Mouse (Mus musculus): ENCODE data around the gene Slc25a26. TPM values are rescaled to one million over a fixed set of nuclear protein-coding genes. Genes with fewer than 3 reads are reported as not detected.

Slc25a26 gene
- total RNA-seq, 2 experiments from 2014 or later = 17.1 to 19.3 TPM

- DNase-seq (ENCODE audit: extremely low spot score in 1 of 2, low spot score in 2 of 2) = no peak
- Histone ChIP-seq H3K27ac (peak overlapping the region; percentile 54; the same call in 1 of the 2 replicates), H3K4me3 (no peak overlapping the region)
- no peak for TF ChIP-seq CTCF (IDR thresholded peaks at IDR 0.05)
- intact Hi-C loops (cut with DNase I) = loop anchor here (5.0 kb wide), 1 partner anchor 50 kb away; no protein-coding TSS in a partner anchor
These were observed 146.8 kb downstream of the Slc25a26 start for GRCm38 (mm10) chr6:94646902-94647301.

- peak overlapping the region; percentile 54 for H3K27ac ChIP-seq
- no peak for TF ChIP-seq CTCF (IDR thresholded peaks at IDR 0.05)
- intact Hi-C loops (cut with DNase I) = loop anchor here (5.0 kb wide), 1 partner anchor 49 kb away; no protein-coding TSS in a partner anchor
- H3K4me3 ChIP-seq = no peak overlapping the region
- peak; percentile 29 to 62 for DNase-seq (ENCODE audit: extremely low spot score in 1 of 2, low spot score in 2 of 2)
These were observed 147.7 kb downstream of the Slc25a26 start for GRCm38 (mm10) chr6:94647574-94648430.

- intact Hi-C loops (cut with DNase I) = loop anchor here (5.0 kb wide), 1 partner anchor 49 kb away; no protein-coding TSS in a partner anchor
- no peak for TF ChIP-seq CTCF (IDR thresholded peaks at IDR 0.05)
These were observed 148.4 kb downstream of the Slc25a26 start for GRCm38 (mm10) chr6:94648496-94648895.

GRCm38 (mm10) chr6:94649637-94650036 is 149.5 kb downstream of the Slc25a26 start:
- no peak overlapping the region for H3K4me3 ChIP-seq
- no peak for TF ChIP-seq CTCF (IDR thresholded peaks at IDR 0.05)
- H3K27ac ChIP-seq = no peak overlapping the region
- DNase-seq (ENCODE audit: extremely low spot score in 1 of 2, low spot score in 2 of 2) = no peak
- intact Hi-C loops (cut with DNase I) = loop anchor here (5.0 kb wide), 1 partner anchor 48 kb away; no protein-coding TSS in a partner anchor

More at GRCm38 (mm10) chr6:94648496-94648895, 148.4 kb downstream of the Slc25a26 start:
- Histone ChIP-seq H3K27ac (peak overlapping the region; percentile 66), H3K4me3 (no peak overlapping the region)
- DNase-seq (ENCODE audit: extremely low spot score in 1 of 2, low spot score in 2 of 2) = no peak

GRCm38 (mm10) chr6:94651541-94651940 is 151.4 kb downstream of the Slc25a26 start:
- intact Hi-C loops (cut with DNase I) = no loop called here
- no peak for TF ChIP-seq CTCF (IDR thresholded peaks at IDR 0.05)
- no peak for DNase-seq (ENCODE audit: extremely low spot score in 1 of 2, low spot score in 2 of 2)
- Histone ChIP-seq H3K27ac (no peak overlapping the region), H3K4me3 (no peak overlapping the region)

- Histone ChIP-seq H3K4me3 (no peak overlapping the region), H3K27ac (no peak overlapping the region)
- TF ChIP-seq CTCF (IDR thresholded peaks at IDR 0.05) = no peak
- intact Hi-C loops (cut with DNase I) = no loop called here
- no peak for DNase-seq (ENCODE audit: extremely low spot score in 1 of 2, low spot score in 2 of 2)
These were observed 152.6 kb downstream of the Slc25a26 start for GRCm38 (mm10) chr6:94652659-94653213.

GRCm38 (mm10) chr6:94653388-94654316 is 153.5 kb downstream of the Slc25a26 start:
- no peak for DNase-seq (ENCODE audit: extremely low spot score in 1 of 2, low spot score in 2 of 2)
- intact Hi-C loops (cut with DNase I) = no loop called here
- Histone ChIP-seq H3K4me3 (no peak overlapping the region), H3K27ac (no peak overlapping the region)
- no peak for TF ChIP-seq CTCF (IDR thresholded peaks at IDR 0.05)

Small RNA genes lying within 50 kb of the gene (microRNA-seq; reads per million reads assigned to microRNA genes)
- 0 to 0.24 reads per million in 2 experiments for gene Mir7041

Other genes with a start within 250 kb of the Slc25a26 start
- gene Magi1, start 216.4 kb upstream of the Slc25a26 start, total RNA-seq (2021) = 10 to 100 TPM; 87.5 to 94.2 TPM
- gene Lrig1, start 199.8 kb downstream of the Slc25a26 start, total RNA-seq (2021) = 10 to 100 TPM; 26.0 to 27.3 TPM